Mouse (Mus musculus) hindbrain, postnatal 0 days (tissue): ENCODE results near the gene Olfr1270. TPM values are rescaled to one million over a fixed set of nuclear protein-coding genes. Genes with fewer than 3 reads are reported as not detected.

Source experiments
- ATAC-seq: fragments of 200-750 bp; cut with Nextera tagmentation; 2 replicates; pipeline ENCODE4 v1.8.0; 2017; ENCODE audit warnings: mild to moderate bottlenecking, moderate TSS enrichment, moderate library complexity
- DNase-seq: peaks from one replicate; pipeline ENCODE4 v3.0.0-alpha.2; 2015; ENCODE audit warnings: low spot score
- H3K27ac ChIP-seq: fragments of 300-500 bp; sonication (generic); 2 replicates; pipeline ENCODE4 v1.5.1; 2014; ENCODE audit warnings: mild to moderate bottlenecking
- H3K27me3 ChIP-seq: fragments of 300-500 bp; sonication (generic); 2 replicates; pipeline ENCODE4 v1.6.1; 2014; ENCODE audit warnings: low read length, mixed read lengths; ENCODE audit not compliant: insufficient read depth
- H3K36me3 ChIP-seq: fragments of 300-500 bp; sonication (generic); 2 replicates; pipeline ENCODE4 v1.6.1; 2014; ENCODE audit warnings: low read length, mixed read lengths; ENCODE audit not compliant: insufficient read depth
- H3K4me1 ChIP-seq: fragments of 300-500 bp; sonication (generic); 2 replicates; pipeline ENCODE4 v1.6.1; 2014; ENCODE audit warnings: antibody characterized with exemption, low read length, mixed read lengths; ENCODE audit not compliant: insufficient read depth
- H3K4me2 ChIP-seq: fragments of 300-500 bp; sonication (generic); 2 replicates; pipeline ENCODE4 v1.6.1; 2014; ENCODE audit warnings: low read depth, mild to moderate bottlenecking, low read length, moderate library complexity, mixed read lengths
- H3K4me3 ChIP-seq: fragments of 300-500 bp; sonication (generic); 2 replicates; pipeline ENCODE4 v1.5.1; 2014; ENCODE audit warnings: low read length
- H3K9ac ChIP-seq: fragments of 300-500 bp; sonication (generic); replicated peaks from 2 replicates; pipeline ENCODE4 v1.6.1; 2014; ENCODE audit warnings: mild to moderate bottlenecking, low read length, moderate library complexity, mixed read lengths
- H3K9me3 ChIP-seq: fragments of 300-500 bp; sonication (generic); 2 replicates; pipeline ENCODE4 v1.6.1; 2016; ENCODE audit warnings: low read length, mixed read lengths
- CTCF ChIP-seq: IDR thresholded peaks from 2 replicates; pipeline ENCODE4 v1.5.1; 2016; ENCODE audit warnings: antibody characterized with exemption, control low read depth, low read depth
- WGBS: fragments of 180-500 bp; shearing (Covaris S2); extraction: QIAGEN DNeasy Blood & Tissue Kit; methylation state at CpG from one replicate; pipeline ENCODE4 v1.1.7; 2014; 5-methylcytosine and 5-hydroxymethylcytosine counted together
- polyA plus RNA-seq: library from polyadenylated mRNA; unstranded; fragments of >200 nt; fragmentation: Nextera tagmentation; extraction: Ambion mirVana; gene quantifications from 2 replicates; pipeline ENCODE4 v1.2.1, GENCODE M21; 2015
- total RNA-seq: library from RNA; depleted of rRNA; stranded (reverse); fragments of >200 nt; gene quantifications from 2 replicates; pipeline ENCODE4 v1.2.3, GENCODE M21; 2014; rRNA removed

Gene Olfr1270
- total and polyA plus RNA-seq, 2 experiments from 2014 or later, result not detected

GRCm38 (mm10) chr2:90142196-90142595 lies 10.7 kb downstream of the Olfr1270 start, which contains the start of gene Olfr32:
Gene Olfr32, minus strand, starts transcription at chr2:90142296.
- no peak for ATAC-seq
- H3K4me3 ChIP-seq, result no peak within 1 kb of the TSS
- TF ChIP-seq CTCF, result no peak
- H3K27me3 ChIP-seq, result no peaks in the 10 kb centered on the region
- H3K27ac ChIP-seq, result no peak within 1 kb of the TSS
- H3K36me3 ChIP-seq, result no peaks in the 10 kb centered on the region
- H3K4me2 ChIP-seq, result no peak within 1 kb of the TSS
- DNase-seq, result no peak
- no peak within 1 kb of the TSS for H3K9ac ChIP-seq
- no peaks in the 10 kb centered on the region for H3K4me1 ChIP-seq
- no peaks in the 10 kb centered on the region for H3K9me3 ChIP-seq

GRCm38 (mm10) chr2:90121312-90121711 lies 31.6 kb downstream of the Olfr1270 start, which contains the start of gene Olfr1269:
Gene Olfr1269, minus strand, starts transcription at chr2:90121412.
- Histone ChIP-seq H3K9me3 (no peaks in the 10 kb centered on the region), H3K4me2 (no peak within 1 kb of the TSS), H3K36me3 (no peaks in the 10 kb centered on the region), H3K4me3 (no peak within 1 kb of the TSS), H3K4me1 (no peaks in the 10 kb centered on the region), H3K27ac (no peak within 1 kb of the TSS), H3K9ac (no peak within 1 kb of the TSS), H3K27me3 (no peaks in the 10 kb centered on the region)
- no peak for TF ChIP-seq CTCF
- 85% methylated on average over 1 of the region's 1 CpGs for WGBS
- DNase-seq, result no peak
- no peak for ATAC-seq

Other genes with a start within 250 kb of the Olfr1270 start
- gene Olfr1258, start 225.8 kb downstream of the Olfr1270 start, total RNA-seq, result not detected in 2 replicates
- not detected in 2 replicates for gene Olfr1258, start 225.8 kb downstream of the Olfr1270 start, polyA plus RNA-seq
- not detected in 2 replicates for gene Olfr1259, start 204.4 kb downstream of the Olfr1270 start, total RNA-seq
- gene Olfr1259, start 204.4 kb downstream of the Olfr1270 start, polyA plus RNA-seq, result not detected in 2 replicates
- not detected in 2 replicates for gene Olfr1260, start 178.8 kb downstream of the Olfr1270 start, total RNA-seq
- not detected in 2 replicates for gene Olfr1260, start 178.8 kb downstream of the Olfr1270 start, polyA plus RNA-seq
- gene Olfr1261, start 161.9 kb downstream of the Olfr1270 start, total RNA-seq, result not detected in 2 replicates
- not detected in 2 replicates for gene Olfr1261, start 161.9 kb downstream of the Olfr1270 start, polyA plus RNA-seq
- gene Olfr1262, start 152.9 kb downstream of the Olfr1270 start, total RNA-seq, result not detected in 2 replicates
- gene Olfr1262, start 152.9 kb downstream of the Olfr1270 start, polyA plus RNA-seq, result not detected in 2 replicates
- gene Olfr1263, start 141.0 kb downstream of the Olfr1270 start, total RNA-seq, result not detected in 2 replicates
- not detected in 2 replicates for gene Olfr1263, start 141.0 kb downstream of the Olfr1270 start, polyA plus RNA-seq
- not detected in 2 replicates for gene Olfr1264, start 127.5 kb downstream of the Olfr1270 start, total RNA-seq
- not detected in 2 replicates for gene Olfr1264, start 127.5 kb downstream of the Olfr1270 start, polyA plus RNA-seq
- gene Olfr1265, start 117.8 kb downstream of the Olfr1270 start, total RNA-seq, result not detected in 2 replicates
- not detected in 2 replicates for gene Olfr1265, start 117.8 kb downstream of the Olfr1270 start, polyA plus RNA-seq
- not detected in 2 replicates for gene Olfr140, start 89.5 kb downstream of the Olfr1270 start, total RNA-seq
- gene Olfr140, start 89.5 kb downstream of the Olfr1270 start, polyA plus RNA-seq, result not detected in 2 replicates
- not detected in 2 replicates for gene Olfr1269, start 31.7 kb downstream of the Olfr1270 start, total RNA-seq
- not detected in 2 replicates for gene Olfr1269, start 31.7 kb downstream of the Olfr1270 start, polyA plus RNA-seq
- not detected in 2 replicates for gene Olfr32, start 10.8 kb downstream of the Olfr1270 start, total RNA-seq
- gene Olfr32, start 10.8 kb downstream of the Olfr1270 start, polyA plus RNA-seq, result not detected in 2 replicates
- gene Olfr1506, start 71.4 kb upstream of the Olfr1270 start, total RNA-seq, result not detected in 2 replicates
- gene Olfr1506, start 71.4 kb upstream of the Olfr1270 start, polyA plus RNA-seq, result not detected in 2 replicates
- gene Olfr142, start 104.5 kb upstream of the Olfr1270 start, total RNA-seq, result not detected in 2 replicates
- not detected in 2 replicates for gene Olfr142, start 104.5 kb upstream of the Olfr1270 start, polyA plus RNA-seq
- gene Olfr1271, start 117.9 kb upstream of the Olfr1270 start, total RNA-seq, result not detected in 2 replicates
- gene Olfr1271, start 117.9 kb upstream of the Olfr1270 start, polyA plus RNA-seq, result not detected in 2 replicates
- not detected in 2 replicates for gene Olfr1272, start 139.8 kb upstream of the Olfr1270 start, total RNA-seq
- gene Olfr1272, start 139.8 kb upstream of the Olfr1270 start, polyA plus RNA-seq, result not detected in 2 replicates
- not detected in 2 replicates for gene Gm13769, start 169.1 kb upstream of the Olfr1270 start, total RNA-seq
- gene Gm13769, start 169.1 kb upstream of the Olfr1270 start, polyA plus RNA-seq, result not detected in 2 replicates
- not detected in 2 replicates for gene Olfr1274-ps, start 245.6 kb upstream of the Olfr1270 start, total RNA-seq
- not detected in 2 replicates for gene Olfr1274-ps, start 245.6 kb upstream of the Olfr1270 start, polyA plus RNA-seq